Mouse (Mus musculus): ENCODE results near the gene Apoa5. TPM values are rescaled to one million over a fixed set of nuclear protein-coding genes. Genes with fewer than 3 reads are reported as not detected.
A peak's percentile ranks its signal among the peaks of the same experiment; 100 is the strongest.

Apoa5 gene
- 0.08 TPM in 1 of 2 replicates, not detected in the other for polyA plus RNA-seq (2014; fragmentation: Nextera tagmentation; extraction: Ambion mirVana)

DNA sequence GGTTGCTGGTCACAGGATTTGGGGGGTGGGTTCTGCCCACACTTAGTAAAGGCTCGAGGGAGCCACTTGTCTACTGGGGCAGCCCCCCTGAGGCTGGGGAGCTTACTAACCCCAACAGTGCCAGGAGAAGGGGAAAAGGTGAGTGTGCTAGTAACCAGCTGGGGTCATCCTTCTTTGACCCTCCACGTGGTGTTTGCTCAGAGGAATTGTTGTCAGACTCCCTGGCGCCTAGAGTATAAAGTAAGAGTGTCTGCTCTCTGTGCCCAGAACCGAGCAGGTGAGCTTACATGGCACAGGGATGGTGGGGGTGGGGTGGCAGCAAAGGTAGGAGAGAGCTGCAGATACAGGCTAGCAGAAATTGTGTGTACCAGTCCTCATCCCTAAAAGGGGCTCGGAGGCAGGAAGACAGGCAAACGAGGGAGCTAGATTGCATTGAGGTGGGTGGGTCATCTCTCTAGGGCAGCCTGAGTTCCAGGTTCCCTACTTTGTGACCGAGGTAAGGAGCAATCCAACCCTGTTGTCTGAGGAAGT lies at the start of gene Apoa5:
Apoa5 (plus strand) TSS at position 291 of the 531 bp plus-strand sequence.
- no peak within 1 kb of the TSS for H3K27ac ChIP-seq (replicated peaks; ENCODE audit: low read depth, low read length)
- no peak for ATAC-seq (ENCODE audit: insufficient number of reproducible peaks, low FRiP score, low TSS enrichment, low read depth)
- H3K4me1 ChIP-seq (ENCODE audit: control insufficient read depth, insufficient read depth, low read length): 0 out of 2 replicates have a peak, but pooled peaks cover 3% of the 10 kb centered on the region
- no peaks in the 10 kb centered on the region for H3K36me3 ChIP-seq (ENCODE audit: control insufficient read depth, insufficient read depth, low read length)
- H3K9ac ChIP-seq (ENCODE audit: low read length): no peak within 1 kb of the TSS
- no peak for DNase-seq (ENCODE audit: low spot score)
- H3K9me3 ChIP-seq (ENCODE audit: control insufficient read depth, low read length): no peaks in the 10 kb centered on the region
- no peak within 1 kb of the TSS for H3K4me3 ChIP-seq (ENCODE audit: low read depth, low read length)
- H3K4me2 ChIP-seq (ENCODE audit: low read depth, severe bottlenecking): no peak within 1 kb of the TSS
- 60% methylated on average over 7 of the region's 7 CpGs for WGBS
- peaks cover 4% of the 10 kb centered on the region; the same call in 1 of the 2 replicates for H3K27me3 ChIP-seq (ENCODE audit: control insufficient read depth, insufficient read depth, low read length)

DNA sequence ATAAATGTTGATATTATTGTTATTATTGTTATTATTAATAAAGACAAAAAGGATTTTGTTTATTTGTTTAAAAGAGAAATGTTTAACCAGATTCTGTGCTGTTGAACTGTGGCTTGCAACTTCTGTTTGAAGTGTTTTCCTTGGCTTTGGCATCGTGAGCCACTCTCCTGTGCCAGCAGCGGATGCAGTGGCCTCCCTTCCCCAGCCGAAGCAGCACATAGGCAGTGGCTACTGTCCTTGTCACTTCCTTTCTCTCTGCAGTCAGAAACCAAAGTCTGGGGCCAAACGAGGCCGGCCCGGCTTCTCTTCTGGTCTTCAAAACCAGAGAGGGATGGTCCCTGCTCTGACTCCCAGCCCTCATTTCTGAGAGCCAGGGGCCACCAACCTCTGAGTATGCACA lies 45.3 kb upstream of the Apoa5 start:
- WGBS: 88% methylated on average over 6 of the region's 6 CpGs
- Histone ChIP-seq H3K4me2 (ENCODE audit: low read depth, severe bottlenecking) (no peak overlapping the region), H3K9me3 (ENCODE audit: control insufficient read depth, low read length) (no peaks in the 10 kb centered on the region), H3K27ac (replicated peaks; ENCODE audit: low read depth, low read length) (no peak overlapping the region), H3K9ac (ENCODE audit: low read length) (no peak overlapping the region), H3K4me3 (ENCODE audit: low read depth, low read length) (no peak overlapping the region), H3K27me3 (ENCODE audit: control insufficient read depth, insufficient read depth, low read length) (no peaks in the 10 kb centered on the region), H3K36me3 (ENCODE audit: control insufficient read depth, insufficient read depth, low read length) (peaks cover 9% of the 10 kb centered on the region; the same call in 1 of the 2 replicates), H3K4me1 (ENCODE audit: control insufficient read depth, insufficient read depth, low read length) (no peaks in the 10 kb centered on the region)
- no peak for ATAC-seq (ENCODE audit: insufficient number of reproducible peaks, low FRiP score, low TSS enrichment, low read depth)
- no peak for DNase-seq (ENCODE audit: low spot score)

DNA sequence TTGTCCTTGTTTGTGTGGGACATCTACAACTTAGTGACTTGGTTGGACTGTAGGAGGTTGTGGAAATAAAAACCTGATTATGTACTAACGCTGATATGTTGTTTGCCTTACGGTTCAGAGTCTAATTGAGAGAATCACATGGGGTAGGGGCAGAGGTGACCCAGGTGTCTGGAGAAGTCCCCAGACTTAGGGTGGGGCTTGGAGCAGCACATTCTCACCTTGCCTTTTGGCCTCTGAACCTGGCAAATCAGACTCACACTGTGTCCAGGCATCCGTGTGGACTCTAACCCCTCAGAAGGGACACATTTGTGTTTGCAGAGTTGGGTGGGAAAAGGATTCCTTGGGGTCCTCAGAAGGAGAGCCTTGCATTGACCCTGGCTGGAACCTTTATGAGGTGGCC lies 44.3 kb upstream of the Apoa5 start:
- Histone ChIP-seq H3K4me2 (ENCODE audit: low read depth, severe bottlenecking) (no peak overlapping the region), H3K4me3 (ENCODE audit: low read depth, low read length) (no peak overlapping the region), H3K36me3 (ENCODE audit: control insufficient read depth, insufficient read depth, low read length) (peaks cover 9% of the 10 kb centered on the region; the same call in 1 of the 2 replicates), H3K27ac (replicated peaks; ENCODE audit: low read depth, low read length) (no peak overlapping the region), H3K9ac (ENCODE audit: low read length) (no peak overlapping the region), H3K27me3 (ENCODE audit: control insufficient read depth, insufficient read depth, low read length) (no peaks in the 10 kb centered on the region), H3K9me3 (ENCODE audit: control insufficient read depth, low read length) (no peaks in the 10 kb centered on the region), H3K4me1 (ENCODE audit: control insufficient read depth, insufficient read depth, low read length) (no peaks in the 10 kb centered on the region)
- WGBS: 85% methylated on average over 3 of the region's 3 CpGs
- DNase-seq (ENCODE audit: low spot score) (no peak), ATAC-seq (ENCODE audit: insufficient number of reproducible peaks, low FRiP score, low TSS enrichment, low read depth) (no peak)

DNA sequence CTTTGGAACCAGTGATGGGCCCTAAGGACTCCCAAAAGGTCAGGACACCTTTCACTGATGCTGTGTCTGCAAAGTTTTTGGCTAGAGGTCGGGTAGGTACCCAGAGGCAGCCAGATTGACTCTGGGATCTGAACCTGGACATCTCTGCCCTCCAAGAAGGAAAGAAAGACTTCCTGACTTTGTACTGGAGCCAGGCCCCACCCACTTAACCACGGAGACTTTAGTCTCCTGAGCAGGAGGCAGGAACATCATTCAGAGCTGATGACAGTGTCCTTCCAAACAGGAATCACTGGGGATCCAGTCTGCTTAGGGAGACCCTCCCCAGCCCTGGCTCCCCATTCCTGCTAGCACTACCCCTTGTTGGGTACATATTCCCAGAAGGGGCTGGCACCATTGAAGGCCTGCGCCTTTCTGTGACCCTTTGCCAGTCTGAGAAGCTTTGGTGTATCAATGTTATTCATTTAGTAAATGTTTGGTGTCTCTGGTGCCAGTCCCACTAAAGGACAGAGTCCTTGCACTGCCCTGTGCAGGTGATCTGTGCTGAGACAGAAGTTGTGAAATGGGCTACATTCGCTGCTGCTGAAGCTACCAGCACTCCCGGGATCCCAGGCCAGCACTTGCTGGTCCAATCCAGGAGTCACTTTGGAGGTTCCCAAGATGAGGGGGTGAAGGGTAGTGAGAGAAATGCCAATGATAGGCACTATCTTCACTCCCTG lies 43.3 kb upstream of the Apoa5 start:
- no peak for DNase-seq (ENCODE audit: low spot score)
- Histone ChIP-seq H3K27me3 (ENCODE audit: control insufficient read depth, insufficient read depth, low read length) (no peaks in the 10 kb centered on the region), H3K4me2 (ENCODE audit: low read depth, severe bottlenecking) (no peak overlapping the region), H3K4me3 (ENCODE audit: low read depth, low read length) (no peak overlapping the region), H3K9ac (ENCODE audit: low read length) (no peak overlapping the region), H3K36me3 (ENCODE audit: control insufficient read depth, insufficient read depth, low read length) (peaks cover 9% of the 10 kb centered on the region; the same call in 1 of the 2 replicates), H3K9me3 (ENCODE audit: control insufficient read depth, low read length) (no peaks in the 10 kb centered on the region), H3K27ac (replicated peaks; ENCODE audit: low read depth, low read length) (no peak overlapping the region), H3K4me1 (ENCODE audit: control insufficient read depth, insufficient read depth, low read length) (no peaks in the 10 kb centered on the region)
- ATAC-seq (ENCODE audit: insufficient number of reproducible peaks, low FRiP score, low TSS enrichment, low read depth): no peak
- 71% methylated on average over 5 of the region's 5 CpGs for WGBS

DNA sequence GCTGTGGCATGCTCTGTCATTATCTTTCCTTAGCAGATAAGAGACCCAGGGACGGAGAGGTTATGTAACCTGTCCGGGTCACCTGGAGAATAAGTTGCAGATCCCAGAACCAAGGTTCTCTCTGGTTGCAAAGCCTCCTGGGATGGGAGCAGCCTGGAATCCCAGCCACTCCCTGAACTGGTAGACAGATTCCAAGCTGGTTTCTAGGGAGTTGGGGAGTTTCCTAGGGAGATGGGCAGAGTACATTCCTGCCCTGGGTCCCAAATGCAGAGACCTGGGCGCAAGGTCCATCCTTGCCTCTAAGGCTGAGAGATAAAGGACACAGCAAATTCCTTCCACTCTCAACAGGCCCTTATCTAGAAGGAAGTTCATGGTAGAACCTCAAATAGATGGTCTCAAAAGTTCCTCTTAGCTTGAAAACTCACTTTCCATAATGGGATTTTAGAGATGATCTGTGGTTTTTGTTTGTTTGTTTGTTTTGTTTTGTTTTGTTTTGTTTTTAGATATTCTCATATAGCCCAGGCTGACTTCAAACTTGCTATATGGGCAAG lies 41.3 kb upstream of the Apoa5 start:
- WGBS: 91% methylated on average over 3 of the region's 3 CpGs
- no peaks in the 10 kb centered on the region for H3K9me3 ChIP-seq (ENCODE audit: control insufficient read depth, low read length)
- no peak overlapping the region for H3K27ac ChIP-seq (replicated peaks; ENCODE audit: low read depth, low read length)
- no peak overlapping the region for H3K4me3 ChIP-seq (ENCODE audit: low read depth, low read length)
- no peak overlapping the region for H3K4me2 ChIP-seq (ENCODE audit: low read depth, severe bottlenecking)
- H3K4me1 ChIP-seq (ENCODE audit: control insufficient read depth, insufficient read depth, low read length): peaks cover 2% of the 10 kb centered on the region; the same call in 1 of the 2 replicates
- DNase-seq (ENCODE audit: low spot score) (no peak), ATAC-seq (ENCODE audit: insufficient number of reproducible peaks, low FRiP score, low TSS enrichment, low read depth) (no peak)
- no peaks in the 10 kb centered on the region for H3K27me3 ChIP-seq (ENCODE audit: control insufficient read depth, insufficient read depth, low read length)
- H3K36me3 ChIP-seq (ENCODE audit: control insufficient read depth, insufficient read depth, low read length): peaks cover 2% of the 10 kb centered on the region; the same call in 1 of the 2 replicates
- no peak overlapping the region for H3K9ac ChIP-seq (ENCODE audit: low read length)

DNA sequence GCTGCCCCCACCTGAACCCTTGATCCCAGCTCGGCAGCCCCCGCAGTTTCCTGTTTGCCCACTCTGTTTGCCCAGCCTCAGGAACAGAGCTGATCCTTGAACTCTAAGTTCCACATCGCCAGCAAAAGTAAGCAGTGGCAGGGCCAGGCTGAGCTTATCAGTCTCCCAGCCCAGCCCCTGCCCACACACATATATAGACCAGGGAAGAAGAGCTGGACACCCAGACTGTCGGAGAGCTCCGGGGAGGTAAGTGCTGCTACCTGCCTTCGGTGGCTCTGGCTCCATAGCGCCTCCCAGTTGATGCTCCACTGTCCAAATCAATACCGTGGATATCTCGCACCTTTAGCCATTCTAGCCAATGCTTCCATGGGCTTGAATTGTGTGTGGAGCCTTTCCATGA lies 39.9 kb upstream of the Apoa5 start, which contains the start of gene Apoa1:
Apoa1 (plus strand) TSS at position 90 of the 400 bp plus-strand sequence.
- H3K9me3 ChIP-seq (ENCODE audit: control insufficient read depth, low read length): no peaks in the 10 kb centered on the region
- no peak within 1 kb of the TSS for H3K9ac ChIP-seq (ENCODE audit: low read length)
- 71% methylated on average over 9 of the region's 9 CpGs for WGBS
- DNase-seq (ENCODE audit: low spot score): no peak
- no peaks in the 10 kb centered on the region; the same call in 1 of the 2 replicates for H3K36me3 ChIP-seq (ENCODE audit: control insufficient read depth, insufficient read depth, low read length)
- ATAC-seq (ENCODE audit: insufficient number of reproducible peaks, low FRiP score, low TSS enrichment, low read depth): no peak
- no peak within 1 kb of the TSS for H3K27ac ChIP-seq (replicated peaks; ENCODE audit: low read depth, low read length)
- no peak within 1 kb of the TSS for H3K4me2 ChIP-seq (ENCODE audit: low read depth, severe bottlenecking)
- H3K27me3 ChIP-seq (ENCODE audit: control insufficient read depth, insufficient read depth, low read length): no peaks in the 10 kb centered on the region
- H3K4me3 ChIP-seq (ENCODE audit: low read depth, low read length): no peak within 1 kb of the TSS
- peaks cover 2% of the 10 kb centered on the region; the same call in 1 of the 2 replicates for H3K4me1 ChIP-seq (ENCODE audit: control insufficient read depth, insufficient read depth, low read length)

DNA sequence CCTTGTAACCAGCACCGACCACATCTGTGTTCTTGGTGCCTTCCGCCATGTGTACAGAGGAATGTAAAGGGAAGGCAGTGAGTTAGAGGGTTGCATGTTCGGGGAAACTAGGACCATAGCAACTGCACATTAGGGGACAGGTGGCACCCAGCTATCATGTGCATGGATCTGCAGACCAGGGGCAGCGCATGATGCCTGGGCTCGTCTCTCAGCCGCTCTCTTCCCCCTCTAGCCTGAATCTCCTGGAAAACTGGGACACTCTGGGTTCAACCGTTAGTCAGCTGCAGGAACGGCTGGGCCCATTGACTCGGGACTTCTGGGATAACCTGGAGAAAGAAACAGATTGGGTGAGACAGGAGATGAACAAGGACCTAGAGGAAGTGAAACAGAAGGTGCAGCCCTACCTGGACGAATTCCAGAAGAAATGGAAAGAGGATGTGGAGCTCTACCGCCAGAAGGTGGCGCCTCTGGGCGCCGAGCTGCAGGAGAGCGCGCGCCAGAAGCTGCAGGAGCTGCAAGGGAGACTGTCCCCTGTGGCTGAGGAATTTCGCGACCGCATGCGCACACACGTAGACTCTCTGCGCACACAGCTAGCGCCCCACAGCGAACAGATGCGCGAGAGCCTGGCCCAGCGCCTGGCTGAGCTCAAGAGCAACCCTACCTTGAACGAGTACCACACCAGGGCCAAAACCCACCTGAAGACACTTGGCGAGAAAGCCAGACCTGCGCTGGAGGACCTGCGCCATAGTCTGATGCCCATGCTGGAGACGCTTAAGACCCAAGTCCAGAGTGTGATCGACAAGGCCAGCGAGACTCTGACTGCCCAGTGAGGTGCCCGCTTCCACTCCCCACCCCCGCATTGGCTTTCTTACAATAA lies 38.6 kb upstream of the Apoa5 start:
- peak overlapping the region; percentile 70 for H3K9ac ChIP-seq (ENCODE audit: low read length)
- ATAC-seq (ENCODE audit: insufficient number of reproducible peaks, low FRiP score, low TSS enrichment, low read depth): peak; percentile 87
- no peak overlapping the region for H3K27ac ChIP-seq (replicated peaks; ENCODE audit: low read depth, low read length)
- peaks cover 2% of the 10 kb centered on the region; the same call in 1 of the 2 replicates for H3K4me1 ChIP-seq (ENCODE audit: control insufficient read depth, insufficient read depth, low read length)
- DNase-seq (ENCODE audit: low spot score): peak; percentile 91
- H3K9me3 ChIP-seq (ENCODE audit: control insufficient read depth, low read length): no peaks in the 10 kb centered on the region
- H3K4me2 ChIP-seq (ENCODE audit: low read depth, severe bottlenecking): peak overlapping the region; percentile 72
- WGBS: 15% methylated on average over 37 of the region's 37 CpGs
- H3K27me3 ChIP-seq (ENCODE audit: control insufficient read depth, insufficient read depth, low read length): no peaks in the 10 kb centered on the region
- no peaks in the 10 kb centered on the region for H3K36me3 ChIP-seq (ENCODE audit: control insufficient read depth, insufficient read depth, low read length)
- peak overlapping the region; percentile 47 for H3K4me3 ChIP-seq (ENCODE audit: low read depth, low read length)

DNA sequence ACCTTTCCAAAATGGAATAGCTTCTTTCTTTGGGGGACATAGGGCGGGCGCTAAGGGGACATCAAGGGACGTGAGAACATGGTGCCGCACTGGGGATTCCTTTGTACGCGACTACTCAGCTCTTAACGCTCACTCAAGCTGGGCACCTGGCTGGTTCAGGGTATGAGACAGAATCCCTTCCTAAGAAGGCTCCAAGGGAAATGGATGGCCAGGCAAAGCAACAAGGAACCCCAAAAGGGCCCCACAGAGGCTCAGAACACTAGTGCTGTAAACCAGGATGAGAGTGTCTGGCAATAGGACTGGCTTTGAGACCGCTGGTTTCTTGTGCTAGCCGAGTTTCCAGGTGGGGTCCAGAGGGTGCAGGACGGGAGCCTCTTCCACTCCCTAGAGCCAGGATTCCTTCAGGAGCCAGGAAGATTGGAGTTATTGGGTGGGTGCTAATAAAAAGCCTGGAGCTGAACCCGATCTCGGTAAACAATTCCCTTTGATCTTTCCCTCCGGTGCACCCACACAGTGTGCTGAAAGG lies 37.9 kb upstream of the Apoa5 start:
- Histone ChIP-seq H3K4me2 (ENCODE audit: low read depth, severe bottlenecking) (peak overlapping the region; percentile 72), H3K27me3 (ENCODE audit: control insufficient read depth, insufficient read depth, low read length) (no peaks in the 10 kb centered on the region), H3K4me3 (ENCODE audit: low read depth, low read length) (peak overlapping the region; percentile 47), H3K9ac (ENCODE audit: low read length) (peak overlapping the region; percentile 70), H3K27ac (replicated peaks; ENCODE audit: low read depth, low read length) (no peak overlapping the region), H3K9me3 (ENCODE audit: control insufficient read depth, low read length) (no peaks in the 10 kb centered on the region), H3K4me1 (ENCODE audit: control insufficient read depth, insufficient read depth, low read length) (peaks cover 2% of the 10 kb centered on the region; the same call in 1 of the 2 replicates), H3K36me3 (ENCODE audit: control insufficient read depth, insufficient read depth, low read length) (no peaks in the 10 kb centered on the region)
- 11% methylated on average over 13 of the region's 13 CpGs for WGBS
- no peak for ATAC-seq (ENCODE audit: insufficient number of reproducible peaks, low FRiP score, low TSS enrichment, low read depth)
- DNase-seq (ENCODE audit: low spot score): no peak
